In genomic region chr4:133370298-133371274, GRCm38 (mm10) we compare ENCODE assay signal across 8 mouse cellular contexts. TPM values are rescaled to one million over a fixed set of nuclear protein-coding genes. Genes with fewer than 3 reads are reported as not detected.
DNase-seq lines count a peak whose midpoint lies in the region; ATAC-seq and TF ChIP-seq lines count a peak whose summit lies in the region.

No protein-coding gene starts in this region.

- H3K79me2 ChIP-seq in C2C12 (ENCODE audit: control insufficient read depth, insufficient read depth) = peaks cover 59% of the 10 kb centered on the region

- peak overlapping the region; percentile 94 for H3K9ac ChIP-seq in hindbrain, postnatal 0 days (replicated peaks; ENCODE audit: low read length)
- peak overlapping the region; percentile 91 for H3K9ac ChIP-seq in midbrain, postnatal 0 days (replicated peaks; ENCODE audit: low read length, poor library complexity, severe bottlenecking)

- H3K79me3 ChIP-seq in C2C12 (ENCODE audit: low read depth) = peaks cover 53% of the 10 kb centered on the region

- peak overlapping the region; percentile 96 for H3K27ac ChIP-seq in heart, embryonic 10.5 days
- peak overlapping the region; percentile 92; the same call in 1 of the 2 replicates for H3K27ac ChIP-seq in hindbrain, postnatal 0 days
- H3K27ac ChIP-seq in midbrain, postnatal 0 days (ENCODE audit: low read depth, low read length) = peak overlapping the region; percentile 79

- 66% methylated on average over 22 of the region's 22 CpGs for WGBS in heart, embryonic 10.5 days
- WGBS in hindbrain, postnatal 0 days = 67% methylated on average over 22 of the region's 22 CpGs
- 69% methylated on average over 22 of the region's 22 CpGs for WGBS in midbrain, postnatal 0 days

- H3K9me3 ChIP-seq in heart, embryonic 10.5 days = no peaks in the 10 kb centered on the region
- H3K9me3 ChIP-seq in hindbrain, postnatal 0 days (ENCODE audit: low read length) = no peaks in the 10 kb centered on the region
- H3K9me3 ChIP-seq in midbrain, postnatal 0 days (ENCODE audit: low read length) = no peaks in the 10 kb centered on the region

- H3K27me3 ChIP-seq in heart, embryonic 10.5 days (ENCODE audit: insufficient read depth, poor library complexity, severe bottlenecking) = no peaks in the 10 kb centered on the region
- H3K27me3 ChIP-seq in C2C12 (ENCODE audit: control insufficient read depth, insufficient read depth, insufficient read length) = no peaks in the 10 kb centered on the region
- H3K27me3 ChIP-seq in hindbrain, postnatal 0 days (ENCODE audit: insufficient read depth, low read length) = no peaks in the 10 kb centered on the region
- H3K27me3 ChIP-seq in midbrain, postnatal 0 days (ENCODE audit: insufficient read depth, low read length) = no peaks in the 10 kb centered on the region

- DNase-seq in heart, embryonic 10.5 days (ENCODE audit: low spot score) = peak; percentile 72
- no peak for DNase-seq in heart, postnatal 4 days
- DNase-seq in cerebellum, postnatal 36 days = peak; percentile 24 to 46
- DNase-seq in hindbrain, postnatal 0 days (ENCODE audit: low spot score) = no peak
- no peak for DNase-seq in midbrain, postnatal 0 days (ENCODE audit: low spot score)
- DNase-seq in natural killer cell, adult 2 months (ENCODE audit: low spot score in 2 of 2) = no peak
- DNase-seq in frontal cortex, adult 2 months (ENCODE audit: extremely low spot score in 1 of 2, low spot score in 1 of 2) = no peak

- TF ChIP-seq CTCF in C2C12 (IDR thresholded peaks at IDR 0.05; ENCODE audit: control insufficient read depth, insufficient read depth, insufficient read length) = no peak
- TF ChIP-seq CTCF in hindbrain, postnatal 0 days (IDR thresholded peaks at IDR 0.05; ENCODE audit: low read depth) = no peak
- no peak for TF ChIP-seq CTCF in midbrain, postnatal 0 days (IDR thresholded peaks at IDR 0.05)

- peak overlapping the region; percentile 74 for H3K4me2 ChIP-seq in hindbrain, postnatal 0 days (ENCODE audit: low read depth, low read length)
- H3K4me2 ChIP-seq in midbrain, postnatal 0 days (ENCODE audit: low read depth, low read length, poor library complexity, severe bottlenecking) = peak overlapping the region; percentile 80

- H3K4me3 ChIP-seq in heart, embryonic 10.5 days = peak overlapping the region; percentile 88
- H3K4me3 ChIP-seq in C2C12 (ENCODE audit: insufficient read depth, poor library complexity, severe bottlenecking) = peak overlapping the region; percentile 62
- H3K4me3 ChIP-seq in hindbrain, postnatal 0 days (ENCODE audit: low read length) = peak overlapping the region; percentile 91
- peak overlapping the region; percentile 91 for H3K4me3 ChIP-seq in midbrain, postnatal 0 days (ENCODE audit: low read depth, low read length)

- H3ac ChIP-seq in C2C12 (ENCODE audit: control insufficient read depth, insufficient read length, low read depth) = peak overlapping the region; percentile 81

- H3K36me3 ChIP-seq in heart, embryonic 10.5 days = peaks cover 4% of the 10 kb centered on the region; the same call in 1 of the 2 replicates
- H3K36me3 ChIP-seq in C2C12 (ENCODE audit: control insufficient read depth, insufficient read depth) = no peaks in the 10 kb centered on the region
- no peaks in the 10 kb centered on the region for H3K36me3 ChIP-seq in hindbrain, postnatal 0 days (ENCODE audit: insufficient read depth, low read length)
- no peaks in the 10 kb centered on the region for H3K36me3 ChIP-seq in midbrain, postnatal 0 days (ENCODE audit: insufficient read depth, low read length)

- ATAC-seq in hindbrain, postnatal 0 days = no peak
- ATAC-seq in midbrain, postnatal 0 days (ENCODE audit: low FRiP score) = no peak

- peaks cover 54% of the 10 kb centered on the region for H3K4me1 ChIP-seq in heart, embryonic 10.5 days
- peaks cover 36% of the 10 kb centered on the region for H3K4me1 ChIP-seq in hindbrain, postnatal 0 days (ENCODE audit: insufficient read depth, low read length)
- H3K4me1 ChIP-seq in midbrain, postnatal 0 days (ENCODE audit: insufficient read depth, low read length) = peaks cover 39% of the 10 kb centered on the region

TF ChIP-seq in C2C12, 6 proteins besides CTCF, POLR2A, EP300 and RAD21:
- TF ChIP-seq CEBPB (IDR thresholded peaks at IDR 0.05; ENCODE audit: low read depth) (no peak), FOSL1 (IDR thresholded peaks at IDR 0.05; ENCODE audit: insufficient read depth, low read length, poor library complexity, severe bottlenecking) (no peak), MYOG (IDR thresholded peaks at IDR 0.05; ENCODE audit: control insufficient read depth, extremely low read depth, insufficient read length) (no peak), MAX (IDR thresholded peaks at IDR 0.05) (peak; percentile 16)

RNA-seq across cellular contexts. Expression of gene Slc9a1, which starts 1.1 kb away (rescaled TPM):
- 7.6 and 8.2 TPM in 2 replicates for polyA plus RNA-seq in heart, embryonic 10.5 days (2016; fragmentation: Nextera tagmentation; extraction: Ambion mirVana)
- total RNA-seq in heart, postnatal 4 days (2021) = 10 to 100 TPM; 21.1 to 24.4 TPM
- 19.4 TPM for polyA plus RNA-seq in C2C12 (2012; fragmentation: generic; extraction: Trizol)
- 21.2 and 21.7 TPM in 2 replicates for total RNA-seq in hindbrain, postnatal 0 days (2014; rRNA removed)
- 8.2 and 10.1 TPM in 2 replicates for polyA plus RNA-seq in hindbrain, postnatal 0 days (2015; fragmentation: Nextera tagmentation; extraction: Ambion mirVana)
- total RNA-seq in midbrain, postnatal 0 days (2014; rRNA removed) = 29.5 and 34.9 TPM in 2 replicates
- polyA plus RNA-seq in midbrain, postnatal 0 days (2015; fragmentation: Nextera tagmentation; extraction: Ambion mirVana) = 11.8 and 12.8 TPM in 2 replicates
- polyA plus RNA-seq in frontal cortex, adult 2 months (2012; rRNA removed) = 43.5 and 43.9 TPM in 2 replicates

RNA-seq across cellular contexts. Expression of gene Wdtc1, which starts 17.3 kb away (rescaled TPM):
- 13.4 and 14.2 TPM in 2 replicates for polyA plus RNA-seq in heart, embryonic 10.5 days (2016; fragmentation: Nextera tagmentation; extraction: Ambion mirVana)
- 10 to 100 TPM; 46.9 to 47.9 TPM for total RNA-seq in heart, postnatal 4 days (2021)
- polyA plus RNA-seq in C2C12 (2012; fragmentation: generic; extraction: Trizol) = 19.6 TPM
- total RNA-seq in hindbrain, postnatal 0 days (2014; rRNA removed) = 47.7 and 51.9 TPM in 2 replicates
- polyA plus RNA-seq in hindbrain, postnatal 0 days (2015; fragmentation: Nextera tagmentation; extraction: Ambion mirVana) = 12.8 and 14.9 TPM in 2 replicates
- 43.0 and 54.8 TPM in 2 replicates for total RNA-seq in midbrain, postnatal 0 days (2014; rRNA removed)
- polyA plus RNA-seq in midbrain, postnatal 0 days (2015; fragmentation: Nextera tagmentation; extraction: Ambion mirVana) = 14.4 and 15.6 TPM in 2 replicates
- polyA plus RNA-seq in frontal cortex, adult 2 months (2012; rRNA removed) = 43.0 and 46.2 TPM in 2 replicates

Comparison
In these comparisons a context has a peak if more than half of its experiments do, and no peak if none do; other contexts are left out.
1. DNase-seq: peak in heart, embryonic 10.5 days (single experiment) and cerebellum, postnatal 36 days (2 of 2); none in heart, postnatal 4 days (single experiment), hindbrain, postnatal 0 days (single experiment), midbrain, postnatal 0 days (single experiment), natural killer cell, adult 2 months (0 of 2) and frontal cortex, adult 2 months (0 of 2).
2. Peak in every context shown above with its lines, with median percentiles within 50 percentile points of each other: H3K27ac ChIP-seq and H3K4me3 ChIP-seq.